Mouse (Mus musculus): ENCODE measurements at regions not wholly inside any gene's neighbourhood (a gene's known extent, or its start where the extent isn't known, plus 50 kb on each side); places are given as distances from the start of the nearest gene placed in this dataset.

- DNase-seq (ENCODE audit: low spot score in 2 of 2), result no peak
These were observed 77.7 kb downstream of the Fam76b start for GRCm38 (mm10) chr9:13905086-13905669.

GRCm38 (mm10) chr9:13906736-13907135, 79.2 kb downstream of the Fam76b start:
- no peak for DNase-seq (ENCODE audit: low spot score in 2 of 2)

- no peak for DNase-seq (ENCODE audit: low spot score in 2 of 2)
These were observed 82.1 kb downstream of the Fam76b start for GRCm38 (mm10) chr9:13909604-13910003.

- DNase-seq (ENCODE audit: low spot score in 2 of 2), result no peak
These were observed 82.6 kb downstream of the Fam76b start for GRCm38 (mm10) chr9:13910091-13910490.

- DNase-seq (ENCODE audit: low spot score in 2 of 2), result no peak
These were observed 85.9 kb downstream of the Fam76b start for GRCm38 (mm10) chr9:13913459-13913858.

GRCm38 (mm10) chr9:13914131-13914530, 86.6 kb downstream of the Fam76b start:
- DNase-seq (ENCODE audit: low spot score in 2 of 2), result no peak

GRCm38 (mm10) chr9:13914847-13915246, 87.3 kb downstream of the Fam76b start:
- no peak for DNase-seq (ENCODE audit: low spot score in 2 of 2)

GRCm38 (mm10) chr9:13916837-13917236, 89.3 kb downstream of the Fam76b start:
- no peak for DNase-seq (ENCODE audit: low spot score in 2 of 2)

- DNase-seq (ENCODE audit: low spot score in 2 of 2), result peak in 1 of 2 experiments; percentile 44
These were observed 91.2 kb downstream of the Fam76b start for GRCm38 (mm10) chr9:13918606-13919202.

- no peak for DNase-seq (ENCODE audit: low spot score in 2 of 2)
These were observed 92.4 kb downstream of the Fam76b start for GRCm38 (mm10) chr9:13919739-13920410.

- no peak for DNase-seq (ENCODE audit: low spot score in 2 of 2)
These were observed 93.1 kb downstream of the Fam76b start for GRCm38 (mm10) chr9:13920623-13921022.

GRCm38 (mm10) chr9:13932001-13932508, 104.5 kb downstream of the Fam76b start:
- no peak for DNase-seq (ENCODE audit: low spot score in 2 of 2)

- DNase-seq (ENCODE audit: low spot score in 2 of 2), result no peak
These were observed 105.9 kb downstream of the Fam76b start for GRCm38 (mm10) chr9:13933404-13933803.

- DNase-seq (ENCODE audit: low spot score in 2 of 2), result no peak
These were observed 109.8 kb downstream of the Fam76b start for GRCm38 (mm10) chr9:13937301-13937700.

- no peak for DNase-seq (ENCODE audit: low spot score in 2 of 2)
These were observed 119.0 kb downstream of the Fam76b start for GRCm38 (mm10) chr9:13946519-13946918.

- no peak for DNase-seq (ENCODE audit: low spot score in 2 of 2)
These were observed 124.6 kb downstream of the Fam76b start for GRCm38 (mm10) chr9:13952157-13952556.

- DNase-seq (ENCODE audit: low spot score in 2 of 2), result no peak
These were observed 135.7 kb downstream of the Fam76b start for GRCm38 (mm10) chr9:13963140-13963763.

GRCm38 (mm10) chr9:13963796-13964195, 136.3 kb downstream of the Fam76b start:
- no peak for DNase-seq (ENCODE audit: low spot score in 2 of 2)

- no peak for DNase-seq (ENCODE audit: low spot score in 2 of 2)
These were observed 136.7 kb downstream of the Fam76b start for GRCm38 (mm10) chr9:13964256-13964655.

- DNase-seq (ENCODE audit: low spot score in 2 of 2), result no peak
These were observed 138.7 kb downstream of the Fam76b start for GRCm38 (mm10) chr9:13966212-13966611.

GRCm38 (mm10) chr9:13969262-13969661, 141.7 kb downstream of the Fam76b start:
- peak; percentile 26 to 45 for DNase-seq (ENCODE audit: low spot score in 2 of 2)

GRCm38 (mm10) chr9:13973600-13973999, 146.1 kb downstream of the Fam76b start:
- no peak for DNase-seq (ENCODE audit: low spot score in 2 of 2)
